11 mouse cellular contexts compared by ENCODE assay signal in genomic region chr17:5804370-5805150, GRCm38 (mm10). TPM values are rescaled to one million over a fixed set of nuclear protein-coding genes. Genes with fewer than 3 reads are reported as not detected.
A peak's percentile ranks its signal among the peaks of the same experiment; 100 is the strongest.
DNase-seq lines count a peak whose midpoint lies in the region; TF ChIP-seq lines count a peak whose summit lies in the region.
"Had no signal": no experiment of that assay in that cellular context is flagged by ENCODE, and none has a peak within 500 bp of the region (broad histone marks: within the 10 kb centered on the region; RNA-seq: fewer than 3 reads in every experiment).

No protein-coding gene starts in this region.

- 83% methylated on average over 12 of the region's 12 CpGs for WGBS in heart, embryonic 10.5 days

- H3K4me3 ChIP-seq in heart, embryonic 10.5 days: no peak overlapping the region
- no peak overlapping the region for H3K4me3 ChIP-seq in bone marrow macrophage, adult 2 months (ENCODE audit: insufficient read depth, low read length)
- H3K4me3 ChIP-seq: heart, embryonic 13.5 days; liver, embryonic 13.5 days; myocyte had no signal

- H3K36me3 ChIP-seq in heart, embryonic 10.5 days: no peaks in the 10 kb centered on the region
- H3K36me3 ChIP-seq: heart, embryonic 13.5 days; liver, embryonic 13.5 days had no signal

- peak; percentile 35 to 55 for DNase-seq in heart, adult 9 months (ENCODE audit: low spot score in 2 of 2)
- no peak for DNase-seq in heart, embryonic 10.5 days (ENCODE audit: low spot score)
- DNase-seq in A20 (ENCODE audit: low read depth, low spot score): peak; percentile 84
- peak; percentile 40 for DNase-seq in lung, postnatal 10 days
- no peak for DNase-seq in adrenal gland, postnatal 4 days (ENCODE audit: low spot score in 2 of 2)
- no peak for DNase-seq in kidney, adult 11 months
- DNase-seq in frontal cortex, postnatal 14 days (ENCODE audit: low spot score in 2 of 2): no peak
- DNase-seq: liver, embryonic 13.5 days had no signal

- H3K27me3 ChIP-seq in heart, embryonic 10.5 days (ENCODE audit: insufficient read depth, poor library complexity, severe bottlenecking): peaks cover 3% of the 10 kb centered on the region; the same call in 1 of the 2 replicates
- H3K27me3 ChIP-seq: liver, embryonic 13.5 days had no signal

- no peak for TF ChIP-seq CTCF in bone marrow macrophage, adult 2 months (IDR thresholded peaks at IDR 0.05; ENCODE audit: low read depth, low read length)

- TF ChIP-seq POLR2A in bone marrow macrophage, adult 2 months (IDR thresholded peaks at IDR 0.05; ENCODE audit: borderline replicate concordance, low read depth, low read length): no peak

- H3K4me1 ChIP-seq in heart, embryonic 10.5 days: peaks cover 24% of the 10 kb centered on the region
- peaks cover 84% of the 10 kb centered on the region for H3K4me1 ChIP-seq in bone marrow macrophage, adult 2 months (ENCODE audit: control insufficient read depth, insufficient read depth, low read length)

- H3K27ac ChIP-seq in heart, embryonic 10.5 days: no peak overlapping the region
- peak overlapping the region; percentile 49 for H3K27ac ChIP-seq in bone marrow macrophage, adult 2 months (ENCODE audit: insufficient read depth, low read depth, low read length)
- H3K27ac ChIP-seq: heart, embryonic 13.5 days; liver, embryonic 13.5 days had no signal

- H3K9me3 ChIP-seq in heart, embryonic 10.5 days: no peaks in the 10 kb centered on the region
- H3K9me3 ChIP-seq: heart, embryonic 13.5 days; liver, embryonic 13.5 days had no signal

RNA-seq across cellular contexts. Expression of gene Snx9, which starts 36.6 kb away (rescaled TPM):
- polyA plus RNA-seq in heart, embryonic 10.5 days (2016; fragmentation: Nextera tagmentation; extraction: Ambion mirVana): 22.6 and 26.5 TPM in 2 replicates
- polyA plus RNA-seq in bone marrow macrophage, adult 2 months (2012; ENCODE audit: insufficient read depth, insufficient read length, missing spikeins): 77.6 and 78.7 TPM in 2 replicates
- total RNA-seq in adrenal gland, postnatal 4 days (2021): 10 to 100 TPM; 52.0 to 57.6 TPM

Comparison
In these comparisons a context has a peak if more than half of its experiments do, and no peak if none do; other contexts are left out.
1. DNase-seq: peak in heart, adult 9 months (2 of 2), A20 (single experiment) and lung, postnatal 10 days (single experiment); none in heart, embryonic 10.5 days (single experiment), adrenal gland, postnatal 4 days (0 of 2), kidney, adult 11 months (single experiment) and frontal cortex, postnatal 14 days (0 of 2).